Mouse (Mus musculus) stomach, postnatal 0 days (tissue): ENCODE measurements around the gene Mbnl1. TPM values are rescaled to one million over a fixed set of nuclear protein-coding genes. Genes with fewer than 3 reads are reported as not detected.

Experiments used
- ATAC-seq: fragments of 200-750 bp; cut with Nextera tagmentation; 2 replicates; pipeline ENCODE4 v1.8.0; 2017; ENCODE audit not compliant: low FRiP score, low TSS enrichment
- DNase-seq: peaks from one replicate; pipeline ENCODE4 v3.0.0-alpha.2; 2016; ENCODE audit warnings: low spot score
- H3K27ac ChIP-seq: fragments of 300-500 bp; sonication (generic); replicated peaks from 2 replicates; pipeline ENCODE4 v1.5.1; 2014; ENCODE audit warnings: mild to moderate bottlenecking, control low read depth
- H3K27me3 ChIP-seq: fragments of 300-500 bp; sonication (generic); 2 replicates; pipeline ENCODE4 v1.6.1; 2014; ENCODE audit warnings: low read length; ENCODE audit not compliant: control insufficient read depth, insufficient read depth
- H3K36me3 ChIP-seq: fragments of 300-500 bp; sonication (generic); 2 replicates; pipeline ENCODE4 v1.6.1; 2014; ENCODE audit warnings: low read length, mixed read lengths; ENCODE audit not compliant: control insufficient read depth, insufficient read depth
- H3K4me1 ChIP-seq: fragments of 300-500 bp; sonication (generic); replicated peaks from 2 replicates; pipeline ENCODE4 v1.6.1; 2014; ENCODE audit warnings: antibody characterized with exemption; ENCODE audit not compliant: control insufficient read depth, insufficient read depth
- H3K4me2 ChIP-seq: fragments of 300-500 bp; sonication (generic); replicated peaks from 2 replicates; pipeline ENCODE4 v1.6.1; 2014; ENCODE audit warnings: low read depth, mild to moderate bottlenecking, control low read depth, moderate library complexity
- H3K4me3 ChIP-seq: fragments of 300-500 bp; sonication (generic); 2 replicates; pipeline ENCODE4 v1.5.1; 2014; ENCODE audit warnings: low read depth, low read length, control low read depth
- H3K9ac ChIP-seq: fragments of 300-500 bp; sonication (generic); 2 replicates; pipeline ENCODE4 v1.6.1; 2014; ENCODE audit warnings: mild to moderate bottlenecking, low read length, control low read depth, mixed read lengths
- H3K9me3 ChIP-seq: fragments of 300-500 bp; sonication (generic); 2 replicates; pipeline ENCODE4 v1.6.1; 2016; ENCODE audit warnings: low read length; ENCODE audit not compliant: control insufficient read depth
- CTCF ChIP-seq: IDR thresholded peaks from 2 replicates; pipeline ENCODE4 v1.5.1; 2016; ENCODE audit warnings: antibody characterized with exemption, low read depth, mild to moderate bottlenecking, moderate library complexity
- EP300 ChIP-seq: optimal IDR thresholded peaks from 2 replicates; pipeline ENCODE3; 2016; ENCODE audit warnings: antibody characterized with exemption
- WGBS: fragments of 180-500 bp; shearing (Covaris S2); extraction: QIAGEN DNeasy Blood & Tissue Kit; methylation state at CpG from one replicate; pipeline ENCODE4 v1.1.7; 2014; 5-methylcytosine and 5-hydroxymethylcytosine counted together
- polyA plus RNA-seq: library from polyadenylated mRNA; unstranded; fragments of >200 nt; fragmentation: Nextera tagmentation; extraction: Ambion mirVana; gene quantifications from 2 replicates; pipeline ENCODE4 v1.2.1, GENCODE M21; 2015

The Mbnl1 gene
- polyA plus RNA-seq, 1 experiment from 2014 or later, result 59.7 TPM

GRCm38 (mm10) chr3:60511197-60511596, 38.6 kb downstream of the Mbnl1 start:
- TF ChIP-seq CTCF, result no peak
- TF ChIP-seq EP300, result no peak
- H3K9me3 ChIP-seq, result no peaks in the 10 kb centered on the region
- no peak overlapping the region for H3K27ac ChIP-seq
- H3K4me2 ChIP-seq, result no peak overlapping the region
- H3K27me3 ChIP-seq, result no peaks in the 10 kb centered on the region
- DNase-seq (no peak), ATAC-seq (no peak)
- H3K36me3 ChIP-seq, result no peaks in the 10 kb centered on the region
- H3K4me3 ChIP-seq, result no peak overlapping the region
- WGBS, result 84% methylated on average over 3 of the region's 3 CpGs
- no peaks in the 10 kb centered on the region for H3K4me1 ChIP-seq
- H3K9ac ChIP-seq, result no peak overlapping the region

- no peak overlapping the region for H3K4me3 ChIP-seq
- no peak for ATAC-seq
- TF ChIP-seq EP300 (no peak), CTCF (no peak)
- H3K9ac ChIP-seq, result no peak overlapping the region
- DNase-seq, result no peak
- H3K27me3 ChIP-seq, result no peaks in the 10 kb centered on the region
- no peaks in the 10 kb centered on the region for H3K36me3 ChIP-seq
- H3K9me3 ChIP-seq, result no peaks in the 10 kb centered on the region
- H3K27ac ChIP-seq, result no peak overlapping the region
- H3K4me1 ChIP-seq, result no peaks in the 10 kb centered on the region
- H3K4me2 ChIP-seq, result no peak overlapping the region
- 29% methylated on average over 7 of the region's 7 CpGs for WGBS
Measured at GRCm38 (mm10) chr3:60513337-60513736, 40.7 kb downstream of the Mbnl1 start.

- no peak overlapping the region for H3K4me2 ChIP-seq
- 34% methylated on average over 2 of the region's 2 CpGs for WGBS
- no peak for ATAC-seq
- H3K9ac ChIP-seq, result no peak overlapping the region
- H3K36me3 ChIP-seq, result no peaks in the 10 kb centered on the region
- no peak for DNase-seq
- TF ChIP-seq EP300, result no peak
- TF ChIP-seq CTCF, result no peak
- no peak overlapping the region for H3K27ac ChIP-seq
- H3K9me3 ChIP-seq, result no peaks in the 10 kb centered on the region
- no peaks in the 10 kb centered on the region for H3K27me3 ChIP-seq
- no peak overlapping the region for H3K4me3 ChIP-seq
- no peaks in the 10 kb centered on the region for H3K4me1 ChIP-seq
Measured at GRCm38 (mm10) chr3:60513746-60514145, 41.1 kb downstream of the Mbnl1 start.

- Histone ChIP-seq H3K4me2 (no peak overlapping the region), H3K9ac (no peak overlapping the region), H3K4me1 (no peaks in the 10 kb centered on the region), H3K36me3 (no peaks in the 10 kb centered on the region), H3K9me3 (no peaks in the 10 kb centered on the region), H3K27ac (no peak overlapping the region), H3K27me3 (no peaks in the 10 kb centered on the region), H3K4me3 (no peak overlapping the region)
- TF ChIP-seq EP300, result no peak
- no peak for TF ChIP-seq CTCF
- ATAC-seq (no peak), DNase-seq (no peak)
Measured at GRCm38 (mm10) chr3:60515430-60515829, 42.8 kb downstream of the Mbnl1 start.

GRCm38 (mm10) chr3:60516054-60516674, 43.5 kb downstream of the Mbnl1 start:
- H3K27ac ChIP-seq, result peak overlapping the region; percentile 13; the same call in 1 of the 2 replicates
- no peak overlapping the region for H3K4me3 ChIP-seq
- no peak overlapping the region for H3K4me2 ChIP-seq
- DNase-seq (peak; percentile 58), ATAC-seq (0 out of 2 replicates have a peak, but pooled peaks have one; percentile 66)
- H3K9ac ChIP-seq, result no peak overlapping the region
- no peaks in the 10 kb centered on the region for H3K9me3 ChIP-seq
- WGBS, result 36% methylated on average over 12 of the region's 12 CpGs
- peak; percentile 67 for TF ChIP-seq CTCF
- no peak for TF ChIP-seq EP300
- H3K4me1 ChIP-seq, result no peaks in the 10 kb centered on the region
- H3K27me3 ChIP-seq, result no peaks in the 10 kb centered on the region
- no peaks in the 10 kb centered on the region for H3K36me3 ChIP-seq

GRCm38 (mm10) chr3:60517234-60517787, 44.7 kb downstream of the Mbnl1 start:
- Histone ChIP-seq H3K4me1 (no peaks in the 10 kb centered on the region), H3K9ac (no peak overlapping the region), H3K27ac (no peak overlapping the region), H3K36me3 (no peaks in the 10 kb centered on the region), H3K4me3 (no peak overlapping the region), H3K27me3 (no peaks in the 10 kb centered on the region), H3K4me2 (no peak overlapping the region), H3K9me3 (no peaks in the 10 kb centered on the region)
- WGBS, result 56% methylated on average over 3 of the region's 3 CpGs
- TF ChIP-seq CTCF (no peak), EP300 (no peak)
- no peak for DNase-seq
- no peak for ATAC-seq
